Mouse (Mus musculus): ENCODE data around the gene Ntm. TPM values are rescaled to one million over a fixed set of nuclear protein-coding genes. Genes with fewer than 3 reads are reported as not detected.
A peak's percentile ranks its signal among the peaks of the same experiment; 100 is the strongest.

Ntm gene
- polyA plus RNA-seq, 1 experiment from 2014 or later, result 14.3 TPM

GRCm38 (mm10) chr9:29765990-29766980 is 196.7 kb downstream of the Ntm start:
- Histone ChIP-seq H3K36me3 (ENCODE audit: control insufficient read depth, insufficient read depth, low read length) (no peaks in the 10 kb centered on the region), H3K27ac (ENCODE audit: low read depth, low read length) (no peak overlapping the region), H3K4me1 (replicated peaks; ENCODE audit: control insufficient read depth, insufficient read depth, low read length) (peaks cover 10% of the 10 kb centered on the region; the same call in 1 of the 2 replicates), H3K4me3 (ENCODE audit: low read depth, low read length) (no peak overlapping the region), H3K9ac (ENCODE audit: low read length) (no peak overlapping the region), H3K9me3 (ENCODE audit: control insufficient read depth, low read length) (no peaks in the 10 kb centered on the region), H3K4me2 (ENCODE audit: low read depth, low read length, severe bottlenecking) (no peak overlapping the region), H3K27me3 (ENCODE audit: control insufficient read depth, insufficient read depth, low read length) (0 out of 2 replicates have a peak, but pooled peaks cover 1% of the 10 kb centered on the region)
- DNase-seq (ENCODE audit: low spot score) (no peak), ATAC-seq (replicated peaks; ENCODE audit: low FRiP score) (no peak)
- WGBS, result 73% methylated on average over 6 of the region's 6 CpGs

- no peak for ATAC-seq (replicated peaks; ENCODE audit: low FRiP score)
- WGBS, result 81% methylated on average over 4 of the region's 4 CpGs
- no peak overlapping the region for H3K27ac ChIP-seq (ENCODE audit: low read depth, low read length)
These were observed 199.6 kb downstream of the Ntm start for GRCm38 (mm10) chr9:29763338-29763737.

GRCm38 (mm10) chr9:29761952-29762586 is 200.9 kb downstream of the Ntm start:
- H3K4me3 ChIP-seq (ENCODE audit: low read depth, low read length), result no peak overlapping the region
- ATAC-seq (replicated peaks; ENCODE audit: low FRiP score), result no peak
- DNase-seq (ENCODE audit: low spot score), result no peak
- H3K9me3 ChIP-seq (ENCODE audit: control insufficient read depth, low read length), result no peaks in the 10 kb centered on the region
- no peak overlapping the region for H3K4me2 ChIP-seq (ENCODE audit: low read depth, low read length, severe bottlenecking)
- WGBS, result 27% methylated on average over 8 of the region's 8 CpGs
- 0 out of 2 replicates have a peak, but pooled peaks cover 2% of the 10 kb centered on the region for H3K27me3 ChIP-seq (ENCODE audit: control insufficient read depth, insufficient read depth, low read length)
- no peak overlapping the region for H3K27ac ChIP-seq (ENCODE audit: low read depth, low read length)
- H3K4me1 ChIP-seq (replicated peaks; ENCODE audit: control insufficient read depth, insufficient read depth, low read length), result peaks cover 10% of the 10 kb centered on the region; the same call in 1 of the 2 replicates
- no peaks in the 10 kb centered on the region for H3K36me3 ChIP-seq (ENCODE audit: control insufficient read depth, insufficient read depth, low read length)
- H3K9ac ChIP-seq (ENCODE audit: low read length), result no peak overlapping the region

More at GRCm38 (mm10) chr9:29763338-29763737, 199.6 kb downstream of the Ntm start:
- H3K4me1 ChIP-seq (replicated peaks; ENCODE audit: control insufficient read depth, insufficient read depth, low read length), result peaks cover 10% of the 10 kb centered on the region; the same call in 1 of the 2 replicates
- no peaks in the 10 kb centered on the region for H3K9me3 ChIP-seq (ENCODE audit: control insufficient read depth, low read length)
- no peak for DNase-seq (ENCODE audit: low spot score)
- no peak overlapping the region for H3K9ac ChIP-seq (ENCODE audit: low read length)
- H3K27me3 ChIP-seq (ENCODE audit: control insufficient read depth, insufficient read depth, low read length), result 0 out of 2 replicates have a peak, but pooled peaks cover 2% of the 10 kb centered on the region
- H3K36me3 ChIP-seq (ENCODE audit: control insufficient read depth, insufficient read depth, low read length), result no peaks in the 10 kb centered on the region
- no peak overlapping the region for H3K4me2 ChIP-seq (ENCODE audit: low read depth, low read length, severe bottlenecking)
- H3K4me3 ChIP-seq (ENCODE audit: low read depth, low read length), result no peak overlapping the region

- no peak overlapping the region for H3K27ac ChIP-seq (ENCODE audit: low read depth, low read length)
- no peaks in the 10 kb centered on the region for H3K36me3 ChIP-seq (ENCODE audit: control insufficient read depth, insufficient read depth, low read length)
- 87% methylated on average over 5 of the region's 5 CpGs for WGBS
- ATAC-seq (replicated peaks; ENCODE audit: low FRiP score), result no peak
- no peak overlapping the region for H3K9ac ChIP-seq (ENCODE audit: low read length)
- peaks cover 10% of the 10 kb centered on the region; the same call in 1 of the 2 replicates for H3K4me1 ChIP-seq (replicated peaks; ENCODE audit: control insufficient read depth, insufficient read depth, low read length)
- no peaks in the 10 kb centered on the region for H3K9me3 ChIP-seq (ENCODE audit: control insufficient read depth, low read length)
- H3K4me3 ChIP-seq (ENCODE audit: low read depth, low read length), result no peak overlapping the region
- DNase-seq (ENCODE audit: low spot score), result no peak
- 0 out of 2 replicates have a peak, but pooled peaks cover 2% of the 10 kb centered on the region for H3K27me3 ChIP-seq (ENCODE audit: control insufficient read depth, insufficient read depth, low read length)
- H3K4me2 ChIP-seq (ENCODE audit: low read depth, low read length, severe bottlenecking), result no peak overlapping the region
These were observed 201.4 kb downstream of the Ntm start for GRCm38 (mm10) chr9:29761511-29761910.

GRCm38 (mm10) chr9:29759940-29760339 is 203.0 kb downstream of the Ntm start:
- Histone ChIP-seq H3K9me3 (ENCODE audit: control insufficient read depth, low read length) (no peaks in the 10 kb centered on the region), H3K9ac (ENCODE audit: low read length) (no peak overlapping the region), H3K4me3 (ENCODE audit: low read depth, low read length) (no peak overlapping the region), H3K27me3 (ENCODE audit: control insufficient read depth, insufficient read depth, low read length) (0 out of 2 replicates have a peak, but pooled peaks cover 2% of the 10 kb centered on the region), H3K27ac (ENCODE audit: low read depth, low read length) (no peak overlapping the region), H3K4me1 (replicated peaks; ENCODE audit: control insufficient read depth, insufficient read depth, low read length) (peaks cover 10% of the 10 kb centered on the region; the same call in 1 of the 2 replicates), H3K36me3 (ENCODE audit: control insufficient read depth, insufficient read depth, low read length) (no peaks in the 10 kb centered on the region), H3K4me2 (ENCODE audit: low read depth, low read length, severe bottlenecking) (no peak overlapping the region)
- WGBS, result 87% methylated on average over 3 of the region's 3 CpGs
- DNase-seq (ENCODE audit: low spot score) (no peak), ATAC-seq (replicated peaks; ENCODE audit: low FRiP score) (no peak)

- no peaks in the 10 kb centered on the region for H3K9me3 ChIP-seq (ENCODE audit: control insufficient read depth, low read length)
- H3K4me2 ChIP-seq (ENCODE audit: low read depth, low read length, severe bottlenecking), result no peak overlapping the region
- ATAC-seq (replicated peaks; ENCODE audit: low FRiP score) (no peak), DNase-seq (ENCODE audit: low spot score) (no peak)
- no peak overlapping the region for H3K27ac ChIP-seq (ENCODE audit: low read depth, low read length)
- peaks cover 10% of the 10 kb centered on the region; the same call in 1 of the 2 replicates for H3K4me1 ChIP-seq (replicated peaks; ENCODE audit: control insufficient read depth, insufficient read depth, low read length)
- no peak overlapping the region for H3K4me3 ChIP-seq (ENCODE audit: low read depth, low read length)
- no peaks in the 10 kb centered on the region for H3K36me3 ChIP-seq (ENCODE audit: control insufficient read depth, insufficient read depth, low read length)
- H3K9ac ChIP-seq (ENCODE audit: low read length), result no peak overlapping the region
- 82% methylated on average over 2 of the region's 2 CpGs for WGBS
- H3K27me3 ChIP-seq (ENCODE audit: control insufficient read depth, insufficient read depth, low read length), result 0 out of 2 replicates have a peak, but pooled peaks cover 2% of the 10 kb centered on the region
These were observed 203.9 kb downstream of the Ntm start for GRCm38 (mm10) chr9:29759060-29759459.

GRCm38 (mm10) chr9:29754374-29754773 is 208.6 kb downstream of the Ntm start:
- Histone ChIP-seq H3K9ac (ENCODE audit: low read length) (no peak overlapping the region), H3K9me3 (ENCODE audit: control insufficient read depth, low read length) (no peaks in the 10 kb centered on the region), H3K4me3 (ENCODE audit: low read depth, low read length) (no peak overlapping the region), H3K27me3 (ENCODE audit: control insufficient read depth, insufficient read depth, low read length) (no peaks in the 10 kb centered on the region), H3K4me1 (replicated peaks; ENCODE audit: control insufficient read depth, insufficient read depth, low read length) (peaks cover 3% of the 10 kb centered on the region; the same call in 1 of the 2 replicates), H3K4me2 (ENCODE audit: low read depth, low read length, severe bottlenecking) (no peak overlapping the region), H3K36me3 (ENCODE audit: control insufficient read depth, insufficient read depth, low read length) (no peaks in the 10 kb centered on the region), H3K27ac (ENCODE audit: low read depth, low read length) (no peak overlapping the region)
- ATAC-seq (replicated peaks; ENCODE audit: low FRiP score) (no peak), DNase-seq (ENCODE audit: low spot score) (no peak)

- ATAC-seq (replicated peaks; ENCODE audit: low FRiP score) (0 out of 2 replicates have a peak, but pooled peaks have one; percentile 51), DNase-seq (ENCODE audit: low spot score) (no peak)
- H3K4me3 ChIP-seq (ENCODE audit: low read depth, low read length), result no peak overlapping the region
- no peak overlapping the region for H3K4me2 ChIP-seq (ENCODE audit: low read depth, low read length, severe bottlenecking)
- 32% methylated on average over 1 of the region's 1 CpGs for WGBS
- no peaks in the 10 kb centered on the region for H3K9me3 ChIP-seq (ENCODE audit: control insufficient read depth, low read length)
- H3K9ac ChIP-seq (ENCODE audit: low read length), result no peak overlapping the region
- H3K27ac ChIP-seq (ENCODE audit: low read depth, low read length), result no peak overlapping the region
- H3K36me3 ChIP-seq (ENCODE audit: control insufficient read depth, insufficient read depth, low read length), result no peaks in the 10 kb centered on the region
- H3K27me3 ChIP-seq (ENCODE audit: control insufficient read depth, insufficient read depth, low read length), result no peaks in the 10 kb centered on the region
- H3K4me1 ChIP-seq (replicated peaks; ENCODE audit: control insufficient read depth, insufficient read depth, low read length), result peaks cover 3% of the 10 kb centered on the region; the same call in 1 of the 2 replicates
These were observed 211.5 kb downstream of the Ntm start for GRCm38 (mm10) chr9:29751396-29751795.

Measured in forebrain, embryonic 11.5 days (tissue).